ENCODE assay signal across 4 mouse cellular contexts in genomic region chr12:77589416-77589815, GRCm38 (mm10).
"Had no signal": no experiment of that assay in that cellular context is flagged by ENCODE, and none has a peak within 500 bp of the region (broad histone marks: within the 10 kb centered on the region; RNA-seq: fewer than 3 reads in every experiment).

No protein-coding gene starts in this region.

- DNase-seq: kidney, adult 8-10 months; kidney, postnatal 36 days; lung, adult 18-20 months; thymus, postnatal 14 days had no signal
